8 mouse cellular contexts compared by ENCODE assay signal in the genomic region with DNA sequence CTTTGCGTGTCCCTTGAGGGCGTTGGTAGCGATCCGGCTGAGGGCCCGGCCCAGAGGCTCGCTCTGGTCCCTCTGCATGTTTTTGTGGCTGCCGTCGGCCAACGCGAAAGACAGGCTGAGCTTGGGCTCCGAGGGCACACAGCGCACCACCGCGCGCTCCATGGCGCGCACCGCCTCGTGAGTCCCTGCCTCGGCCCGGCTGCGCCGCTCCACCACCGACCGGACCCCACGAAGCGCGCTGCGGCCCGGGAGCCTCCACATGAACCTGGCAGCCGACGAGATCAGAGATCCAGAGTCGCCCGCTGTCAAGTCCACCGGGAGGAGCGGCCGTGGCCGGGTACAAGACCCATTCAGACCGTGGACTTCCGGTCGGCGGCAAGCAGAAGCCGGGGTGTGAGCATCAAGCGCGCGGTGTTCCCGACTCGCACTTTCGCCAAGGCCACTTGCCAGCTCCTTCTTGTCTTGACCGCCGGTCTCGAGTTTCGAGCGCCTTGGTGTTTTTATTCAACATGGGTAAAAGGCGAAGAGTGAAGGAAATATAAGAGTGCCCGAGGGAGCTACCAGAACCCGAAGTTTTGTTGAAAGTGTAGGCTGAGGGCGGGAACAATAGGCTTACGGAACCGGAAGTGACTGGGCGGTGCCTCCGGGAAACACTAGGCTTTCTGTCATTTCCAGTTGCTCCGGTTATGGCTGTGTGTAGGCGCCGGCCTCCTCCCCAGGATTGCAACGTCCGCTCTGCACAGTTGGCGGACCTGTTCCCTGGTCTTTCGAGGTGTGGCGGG. TPM values are rescaled to one million over a fixed set of nuclear protein-coding genes. Genes with fewer than 3 reads are reported as not detected.
A peak's percentile ranks its signal among the peaks of the same experiment; 100 is the strongest.
DNase-seq lines count a peak whose midpoint lies in the region; ATAC-seq and TF ChIP-seq lines count a peak whose summit lies in the region.

TSS of gene Pde12 (minus strand) at position 592 of the 782 bp plus-strand sequence.

- no peaks in the 10 kb centered on the region for H3K27me3 ChIP-seq in kidney, embryonic 14.5 days (ENCODE audit: control insufficient read depth, insufficient read depth, low read length)
- no peaks in the 10 kb centered on the region for H3K27me3 ChIP-seq in limb, embryonic 15.5 days

- H3K4me1 ChIP-seq in bone marrow macrophage, adult 2 months (ENCODE audit: control insufficient read depth, insufficient read depth, low read length): peaks cover 8% of the 10 kb centered on the region
- no peaks in the 10 kb centered on the region; the same call in 1 of the 2 replicates for H3K4me1 ChIP-seq in embryonic fibroblast, embryonic 13.5 days (ENCODE audit: control insufficient read depth, insufficient read depth, low read length)
- H3K4me1 ChIP-seq in kidney, embryonic 14.5 days (ENCODE audit: control insufficient read depth, insufficient read depth, low read length): peaks cover 9% of the 10 kb centered on the region
- peaks cover 21% of the 10 kb centered on the region for H3K4me1 ChIP-seq in limb, embryonic 15.5 days

- ATAC-seq in kidney, embryonic 14.5 days (ENCODE audit: low FRiP score, low TSS enrichment): peak; percentile 93
- ATAC-seq in limb, embryonic 15.5 days (ENCODE audit: insufficient number of reproducible peaks, low FRiP score, low TSS enrichment, low read depth): peak; percentile 91

- under 1% methylated on average over 70 of the region's 70 CpGs for WGBS in kidney, embryonic 14.5 days
- under 1% methylated on average over 70 of the region's 70 CpGs for WGBS in limb, embryonic 15.5 days

- H3K36me3 ChIP-seq in kidney, embryonic 14.5 days (ENCODE audit: control insufficient read depth, insufficient read depth, low read length): peaks cover 18% of the 10 kb centered on the region
- peaks cover 13% of the 10 kb centered on the region for H3K36me3 ChIP-seq in limb, embryonic 15.5 days

- TF ChIP-seq POLR2A in bone marrow macrophage, adult 2 months (IDR thresholded peaks at IDR 0.05; ENCODE audit: borderline replicate concordance, low read depth, low read length): no peak; the same call in 1 of the 2 replicates
- TF ChIP-seq POLR2A in embryonic fibroblast, embryonic 13.5 days (IDR thresholded peaks at IDR 0.05; ENCODE audit: low read depth, low read length): peak; percentile 86

- H3K4me2 ChIP-seq in kidney, embryonic 14.5 days (replicated peaks; ENCODE audit: low read depth, low read length): peak within 1 kb of the TSS; percentile 95
- H3K4me2 ChIP-seq in limb, embryonic 15.5 days: peak within 1 kb of the TSS; percentile 95

- no peaks in the 10 kb centered on the region for H3K9me3 ChIP-seq in kidney, embryonic 14.5 days (ENCODE audit: control insufficient read depth, low read length)
- no peaks in the 10 kb centered on the region for H3K9me3 ChIP-seq in limb, embryonic 15.5 days

- peak within 1 kb of the TSS; percentile 93 for H3K4me3 ChIP-seq in bone marrow macrophage, adult 2 months (ENCODE audit: insufficient read depth, low read length)
- peak within 1 kb of the TSS; percentile 85 for H3K4me3 ChIP-seq in embryonic fibroblast, embryonic 13.5 days (ENCODE audit: insufficient read depth, low read length)
- H3K4me3 ChIP-seq in kidney, embryonic 14.5 days (ENCODE audit: low read length): peak within 1 kb of the TSS; percentile 94
- peak within 1 kb of the TSS; percentile 73 for H3K4me3 ChIP-seq in limb, embryonic 15.5 days

- peak; percentile 97 for DNase-seq in A20 (ENCODE audit: low read depth, low spot score)
- peak; percentile 85 to 93 for DNase-seq in heart, adult 9 months (ENCODE audit: low spot score in 2 of 2)
- DNase-seq in monocyte, adult 2 months (ENCODE audit: low read depth in 1 of 2, low spot score in 2 of 2): peak; percentile 72 to 79
- DNase-seq in spleen, postnatal 36 days (ENCODE audit: low spot score in 2 of 2): peak; percentile 80 to 83

- TF ChIP-seq CTCF in bone marrow macrophage, adult 2 months (IDR thresholded peaks at IDR 0.05; ENCODE audit: low read depth, low read length): no peak
- no peak for TF ChIP-seq CTCF in embryonic fibroblast, embryonic 13.5 days (IDR thresholded peaks at IDR 0.05; ENCODE audit: borderline replicate concordance, insufficient read depth, low read length)

- peak within 1 kb of the TSS; percentile 92 for H3K27ac ChIP-seq in bone marrow macrophage, adult 2 months (ENCODE audit: insufficient read depth, low read depth, low read length)
- peak within 1 kb of the TSS; percentile 82 for H3K27ac ChIP-seq in embryonic fibroblast, embryonic 13.5 days (ENCODE audit: insufficient read depth, low read length)
- H3K27ac ChIP-seq in kidney, embryonic 14.5 days (ENCODE audit: low read depth, low read length): peak within 1 kb of the TSS; percentile 88
- peak within 1 kb of the TSS; percentile 92 for H3K27ac ChIP-seq in limb, embryonic 15.5 days

- peak within 1 kb of the TSS; percentile 86 for H3K9ac ChIP-seq in kidney, embryonic 14.5 days (ENCODE audit: low read depth, low read length)
- H3K9ac ChIP-seq in limb, embryonic 15.5 days: peak within 1 kb of the TSS; percentile 79

RNA-seq across cellular contexts. Expression of gene Pde12, which starts in this region (rescaled TPM):
- 3.8 and 4.0 TPM in 2 replicates for polyA plus RNA-seq in bone marrow macrophage, adult 2 months (2012; ENCODE audit: insufficient read depth, insufficient read length, missing spikeins)
- polyA plus RNA-seq in embryonic fibroblast, embryonic 13.5 days (2011; ENCODE audit: insufficient read length, low read depth, missing spikeins): 7.2 and 7.3 TPM in 2 replicates
- polyA plus RNA-seq in kidney, embryonic 14.5 days (2014; fragmentation: Nextera tagmentation; extraction: Ambion mirVana): 11.3 and 12.5 TPM in 2 replicates
- polyA plus RNA-seq in limb, embryonic 15.5 days (2015; fragmentation: Nextera tagmentation; extraction: Ambion mirVana): 10.0 and 10.7 TPM in 2 replicates

Comparison
In these comparisons a context has a peak if more than half of its experiments do, and no peak if none do; other contexts are left out.
1. Peak in every context shown above with its lines: DNase-seq, ATAC-seq, H3K4me3 ChIP-seq and H3K27ac ChIP-seq.